Mouse (Mus musculus): ENCODE results near the gene Akirin2.
"Not testable (repeated sequence)": the region's sequence is repeated elsewhere in the genome, so short reads cannot be mapped to it uniquely, and the experiment has no call there.

Gene Akirin2

DNA sequence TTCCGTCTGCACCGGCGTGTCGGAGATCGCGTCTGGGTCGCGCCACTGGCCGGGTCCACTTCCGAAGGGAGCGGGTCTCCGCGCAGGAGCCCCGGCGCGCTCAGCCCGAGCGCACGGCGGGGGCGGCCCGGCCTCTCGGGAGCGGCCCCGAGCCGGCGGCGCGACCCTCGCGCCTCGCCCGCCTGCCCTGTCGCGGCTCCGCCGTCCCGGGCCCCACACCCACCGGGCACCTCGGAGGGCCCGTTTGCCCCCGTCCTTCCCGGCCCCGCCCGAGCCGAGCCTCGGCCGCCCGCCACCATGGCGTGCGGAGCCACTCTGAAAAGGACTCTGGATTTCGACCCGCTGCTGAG, at the start of gene Akirin2:
Gene Akirin2 (plus strand): TSS at position 190 of the 350 bp plus-strand sequence.
- no peak for DNase-seq (ENCODE audit: low spot score)

DNA sequence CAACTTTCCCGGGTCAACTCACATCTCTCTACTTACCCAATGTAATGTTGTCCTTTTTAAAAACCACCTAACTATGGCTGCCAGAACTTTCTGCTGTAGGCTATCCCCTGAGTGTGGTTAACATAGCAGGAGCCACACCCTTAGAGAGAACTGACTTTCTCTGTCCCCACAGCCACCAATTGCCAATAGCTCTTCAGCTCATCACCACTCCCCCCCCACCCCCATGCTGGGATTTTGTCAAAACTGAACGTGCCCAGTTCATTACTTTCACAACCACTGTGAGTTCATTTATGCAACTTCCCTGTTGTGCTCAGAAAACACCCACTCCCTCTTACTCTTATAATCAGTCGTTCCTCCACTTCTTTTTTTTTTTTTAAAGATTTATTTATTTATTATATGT, 40.4 kb upstream of the Akirin2 start:
- DNase-seq (ENCODE audit: low spot score): no peak

DNA sequence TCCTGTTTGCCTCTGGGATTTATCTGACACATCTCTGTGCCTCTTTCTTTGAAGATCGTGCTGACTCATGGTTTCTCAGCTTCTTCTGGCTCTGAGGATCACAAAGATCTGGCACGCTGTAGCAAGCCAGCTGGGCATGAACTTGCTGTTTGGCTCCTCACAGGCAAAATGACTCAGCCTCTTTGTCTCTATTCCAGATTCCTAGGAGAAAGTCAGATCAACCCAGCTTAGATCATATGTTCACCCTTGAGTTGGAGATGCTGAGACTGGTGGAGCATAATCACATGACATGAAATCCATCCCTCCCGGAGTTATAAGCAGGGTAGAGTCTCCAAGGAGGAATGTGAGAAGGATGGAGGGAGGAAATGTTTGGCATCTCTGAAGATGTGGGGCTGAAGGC, 27.9 kb upstream of the Akirin2 start:
- no peak for DNase-seq (ENCODE audit: low spot score)

DNA sequence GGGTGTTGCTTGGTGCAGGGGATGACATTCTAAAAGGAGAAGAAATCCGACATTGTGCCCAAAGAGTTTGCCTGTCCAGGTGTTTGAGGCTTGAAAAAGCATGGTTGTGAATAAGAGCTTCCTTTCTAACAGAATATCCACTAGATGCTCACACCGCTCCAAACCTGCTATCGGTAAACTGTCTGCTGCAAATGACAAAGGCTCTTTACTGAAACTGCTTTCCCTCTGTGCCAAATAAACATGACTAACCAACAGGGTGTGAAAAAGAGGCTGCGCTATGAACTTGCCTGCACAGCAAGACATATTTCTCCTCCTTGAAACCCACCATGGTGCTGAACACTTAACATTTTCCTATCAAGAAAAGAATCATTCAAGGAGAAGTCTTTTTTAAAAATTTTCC, 27.2 kb upstream of the Akirin2 start:
- DNase-seq (ENCODE audit: low spot score): no peak

DNA sequence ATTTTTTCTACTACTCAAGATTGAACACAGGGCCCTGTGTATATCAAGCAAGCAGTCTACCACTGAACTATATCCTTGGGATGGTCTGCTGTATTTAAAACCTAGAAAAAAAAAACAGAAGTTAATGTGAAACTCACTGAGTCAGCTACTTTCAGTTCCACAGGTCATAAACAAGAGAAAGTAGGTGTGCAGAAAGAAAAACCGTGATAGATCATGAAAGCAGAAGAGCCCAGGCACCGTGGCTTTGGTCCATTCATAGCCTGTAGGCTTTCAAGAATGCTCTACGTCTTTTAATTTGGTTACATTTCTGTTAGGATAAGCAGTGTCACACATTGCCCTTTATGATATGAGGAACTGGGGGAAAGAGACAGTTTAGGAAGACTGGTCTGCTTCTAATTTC, 24.0 kb upstream of the Akirin2 start:
- DNase-seq (ENCODE audit: low spot score): no peak

DNA sequence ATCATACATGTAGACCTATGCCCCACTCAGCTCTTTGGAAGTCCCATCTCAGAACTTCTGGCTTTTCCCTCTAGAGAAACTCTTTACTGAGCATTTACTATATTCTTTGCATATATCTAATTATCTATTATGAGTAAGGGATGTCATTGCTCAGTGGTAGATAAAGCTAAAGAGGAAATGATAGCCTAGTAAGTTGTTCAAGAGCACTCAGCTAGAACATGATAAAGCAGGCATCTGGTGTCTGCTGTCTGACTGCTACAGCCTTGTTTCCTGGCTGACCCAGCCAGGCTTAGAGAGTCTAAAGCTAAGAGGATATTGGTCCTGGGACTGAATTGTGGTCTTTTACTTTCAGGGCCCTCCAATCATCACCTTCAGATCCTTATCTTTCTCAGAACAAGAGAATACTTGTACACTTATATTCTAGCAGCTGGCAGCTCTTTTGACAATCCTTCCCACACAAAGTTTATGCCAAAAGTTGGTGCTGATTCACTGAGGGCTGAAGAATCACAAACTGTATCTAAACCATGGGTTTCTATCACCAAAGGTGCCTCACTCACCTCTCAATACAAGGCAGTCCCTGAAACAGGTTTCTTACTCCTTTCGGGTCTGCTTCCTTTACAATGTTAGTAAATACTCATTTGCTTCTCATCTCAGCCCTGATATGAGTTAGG, 22.2 kb upstream of the Akirin2 start:
- DNase-seq (ENCODE audit: low spot score): no peak

DNA sequence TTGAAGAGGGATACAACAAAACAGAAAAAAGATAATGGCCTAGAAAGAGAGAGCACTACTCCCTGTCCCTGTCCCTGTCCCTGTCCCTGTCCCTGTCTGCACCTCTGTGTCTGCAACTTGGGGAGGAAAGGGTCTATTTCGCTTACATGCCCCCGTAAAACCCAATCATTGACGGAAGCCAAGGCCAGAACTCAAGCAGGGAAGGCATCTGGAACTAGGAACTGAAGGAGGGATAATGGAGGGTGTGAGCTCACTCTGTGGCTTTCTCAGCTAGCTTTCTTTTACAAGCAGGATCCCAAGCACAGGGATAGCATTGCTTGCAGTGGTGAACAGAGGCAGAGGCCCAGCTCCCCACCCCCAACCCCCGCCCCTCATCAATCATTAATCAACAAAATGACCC, 21.4 kb upstream of the Akirin2 start:
- DNase-seq (ENCODE audit: low spot score): no peak

DNA sequence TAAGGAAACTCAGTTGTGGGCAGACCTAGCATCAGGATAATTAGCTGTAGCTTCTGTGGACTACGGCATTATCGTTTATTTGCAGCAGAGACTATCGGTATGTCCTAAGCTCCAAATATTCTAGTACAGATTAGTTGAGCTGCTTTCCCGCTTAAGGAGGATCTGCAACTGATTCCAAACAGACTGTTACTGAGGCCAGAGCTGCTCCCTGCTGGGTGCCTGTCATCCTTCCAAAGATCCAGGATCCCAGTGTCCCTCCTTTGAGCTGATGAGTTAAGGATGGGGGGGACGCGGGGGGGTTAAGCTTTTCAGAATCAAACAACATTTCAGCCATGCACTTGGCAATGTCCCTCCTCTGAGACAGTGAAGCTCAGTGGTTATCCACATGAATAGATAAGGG, 20.8 kb upstream of the Akirin2 start:
- no peak for DNase-seq (ENCODE audit: low spot score)

DNA sequence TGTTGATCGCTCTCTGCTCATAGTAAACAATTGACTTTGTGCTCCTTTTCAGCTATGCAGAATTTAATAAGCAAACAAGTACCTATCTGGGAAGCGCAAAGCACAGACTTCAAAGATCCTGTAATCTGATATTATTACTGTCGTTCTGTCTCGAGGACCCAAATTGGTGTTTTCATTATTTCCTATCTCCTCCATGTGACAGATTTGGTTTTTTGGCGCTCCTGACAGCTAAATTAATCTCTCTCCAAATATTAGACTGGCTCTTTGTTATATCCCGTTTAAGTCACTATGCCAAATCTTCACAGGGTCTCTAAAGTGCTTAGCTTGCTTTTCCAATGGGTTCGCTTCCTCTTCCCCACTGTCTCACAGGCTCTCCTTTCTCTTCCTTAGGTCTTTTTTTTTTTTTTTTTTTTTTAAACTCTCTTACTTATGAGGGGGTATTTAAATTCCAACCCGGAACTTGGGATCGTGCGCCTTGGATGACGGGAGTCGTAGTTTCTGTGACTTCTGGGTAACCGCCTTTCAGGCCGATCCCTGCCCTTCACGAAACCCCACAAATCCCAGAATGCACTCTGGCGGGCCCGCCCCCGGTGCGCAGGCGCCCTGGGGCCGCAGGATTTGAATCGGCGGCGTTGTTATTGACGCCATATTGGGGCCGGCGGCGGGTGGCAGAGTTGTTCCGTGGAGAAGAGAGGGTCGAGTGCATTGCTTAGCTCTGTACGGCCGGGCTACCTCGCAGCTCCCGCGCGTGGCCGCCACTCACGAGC, 573 bp upstream of the Akirin2 start:
- peak; percentile 92 for DNase-seq (ENCODE audit: low spot score)

DNA sequence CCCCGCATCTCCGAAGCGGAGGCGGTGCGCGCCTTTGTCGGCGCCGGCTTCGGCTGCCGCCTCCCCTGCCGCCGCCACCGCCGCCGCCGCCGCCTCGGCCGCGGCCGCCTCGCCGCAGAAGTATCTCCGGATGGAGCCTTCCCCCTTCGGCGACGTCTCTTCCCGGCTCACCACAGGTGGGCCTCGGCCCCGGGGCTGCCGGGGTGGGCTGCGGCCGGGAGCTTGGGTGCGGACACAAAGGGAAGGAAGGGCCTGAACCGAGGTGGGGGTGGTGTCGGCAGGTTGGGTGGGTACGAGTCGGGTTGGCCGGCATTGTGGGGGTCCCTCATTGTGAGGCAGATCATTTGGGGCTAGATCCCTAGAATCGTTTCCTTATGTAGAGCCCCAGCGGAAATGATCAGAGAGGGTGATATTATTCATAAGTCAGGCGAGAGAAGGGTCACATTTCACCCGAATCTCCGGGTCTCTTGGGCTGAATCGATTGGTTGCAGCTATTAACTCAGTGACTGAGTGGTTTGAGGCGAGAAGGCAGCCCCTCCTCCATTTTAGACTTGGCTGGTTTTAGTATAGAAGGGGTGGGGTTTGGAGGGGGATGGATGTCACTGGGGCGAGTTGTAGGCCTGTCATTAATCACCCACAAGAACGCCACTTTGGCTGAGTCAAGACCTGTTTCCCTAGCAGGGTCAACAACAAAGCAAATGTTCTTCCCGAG, 517 bp downstream of the Akirin2 start:
- DNase-seq (ENCODE audit: low spot score): peak; percentile 21

DNA sequence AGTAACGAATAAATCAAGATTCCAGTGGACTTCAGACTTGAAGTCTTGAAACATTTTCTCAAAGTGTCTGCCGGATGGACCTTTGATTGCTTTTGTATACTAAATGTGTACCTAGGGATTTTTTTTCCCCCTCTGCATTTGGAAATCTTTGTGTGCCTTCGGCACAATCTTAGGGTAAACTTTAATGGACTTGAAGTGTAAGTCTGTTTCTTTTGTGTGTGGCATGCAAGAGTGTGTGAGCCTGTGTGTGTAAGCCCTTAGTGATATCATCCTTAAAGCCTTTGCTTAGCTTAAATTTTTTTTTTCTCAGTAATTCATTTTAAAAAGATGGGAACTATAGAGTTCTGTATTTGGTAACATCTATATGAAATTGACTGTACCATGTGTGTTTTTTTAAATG, 1.2 kb downstream of the Akirin2 start:
- DNase-seq (ENCODE audit: low spot score): no peak

DNA sequence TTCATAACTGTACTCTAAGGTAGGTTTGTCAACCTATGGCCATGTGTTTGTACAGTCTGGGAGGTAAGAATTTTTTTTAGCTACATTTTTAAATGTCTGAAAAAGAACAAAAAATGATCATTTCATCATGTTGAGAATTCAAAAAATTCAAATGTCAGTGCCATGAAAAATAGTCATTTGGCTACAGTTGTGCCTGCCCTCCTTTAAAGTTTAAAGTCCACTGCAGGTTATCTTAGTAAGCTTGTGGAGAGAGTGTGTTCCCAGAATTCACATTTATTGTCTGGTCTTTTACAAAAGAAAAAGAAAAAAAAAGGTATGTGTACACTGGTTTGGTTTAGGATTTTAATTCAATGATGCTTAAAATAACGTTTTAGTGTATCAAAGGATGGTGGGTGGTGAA, 3.9 kb downstream of the Akirin2 start:
- DNase-seq (ENCODE audit: low spot score): no peak

DNA sequence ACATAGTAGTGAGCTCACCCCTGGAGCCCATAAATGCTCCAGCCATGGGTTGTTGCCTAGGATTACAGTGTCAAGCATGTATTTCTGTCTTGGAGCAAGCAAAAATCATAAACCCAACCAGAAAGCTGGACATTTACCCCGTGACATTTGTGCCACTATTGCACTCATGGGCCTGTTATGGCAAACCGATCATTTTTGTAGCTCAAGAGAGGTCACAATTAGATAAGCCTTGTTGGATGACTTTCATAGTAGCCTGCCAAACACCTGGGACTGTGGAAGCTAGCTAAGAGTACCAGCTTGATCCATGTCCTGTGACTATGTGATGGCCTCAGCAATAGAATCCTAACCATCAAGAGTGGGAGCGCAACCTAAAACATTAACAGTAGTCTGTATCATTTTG, 4.9 kb downstream of the Akirin2 start:
- DNase-seq (ENCODE audit: low spot score): no peak

DNA sequence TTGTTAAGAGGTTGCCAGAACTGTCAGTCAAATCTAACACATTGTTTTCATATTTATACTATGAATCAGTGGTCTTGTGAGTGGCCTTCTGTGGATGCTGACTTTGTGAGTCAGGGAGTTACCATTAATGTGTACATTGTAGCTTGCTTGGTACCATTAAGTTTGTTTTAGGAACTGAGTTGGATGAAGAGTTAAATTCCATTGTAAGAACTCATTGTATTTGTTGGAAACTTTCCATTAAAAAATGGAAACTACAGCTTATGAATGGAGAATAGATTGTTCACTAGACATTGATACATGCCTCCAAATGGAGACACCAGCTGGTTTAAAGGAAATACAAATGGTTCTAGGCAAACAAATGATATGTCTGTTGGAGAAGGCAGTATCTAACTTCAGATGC, 5.4 kb downstream of the Akirin2 start:
- no peak for DNase-seq (ENCODE audit: low spot score)

DNA sequence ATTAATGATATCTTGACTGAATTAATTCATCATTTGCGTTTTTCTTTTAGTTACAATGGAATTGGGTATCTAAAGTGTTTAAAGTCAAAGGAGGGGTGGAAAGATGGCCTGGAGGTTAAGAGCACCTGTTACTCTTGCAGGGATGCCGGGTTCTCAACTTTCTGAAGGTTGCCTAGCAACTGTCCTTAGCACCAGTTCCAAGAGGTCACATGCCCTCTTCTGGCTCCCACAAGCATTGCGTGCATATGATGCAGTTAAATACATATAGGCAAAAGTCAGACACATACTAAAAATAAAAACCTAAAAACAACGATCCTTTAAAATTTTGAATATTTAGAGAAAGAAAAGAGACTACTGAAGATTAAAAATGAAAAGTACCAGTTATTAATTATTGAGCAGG, 10.2 kb downstream of the Akirin2 start:
- no peak for DNase-seq (ENCODE audit: low spot score)

DNA sequence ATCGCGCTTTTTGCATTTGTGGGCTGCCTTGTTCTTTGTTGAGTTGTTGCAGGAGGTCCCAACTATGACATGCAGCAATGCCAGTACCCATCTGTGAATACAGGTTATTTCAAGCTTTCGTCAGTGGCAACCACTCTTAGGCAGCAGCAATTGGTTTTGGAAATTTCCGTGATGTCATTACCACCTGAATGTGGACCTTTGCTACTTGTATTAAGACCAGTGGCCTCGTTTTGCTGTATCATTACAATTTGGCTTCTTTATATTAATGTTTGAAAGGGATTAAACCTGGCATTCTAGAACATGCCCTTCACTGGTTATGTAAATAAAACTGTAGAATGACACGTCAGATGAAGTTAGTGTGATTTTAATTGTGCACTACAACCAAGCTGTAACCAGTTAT, 15.5 kb downstream of the Akirin2 start:
- DNase-seq (ENCODE audit: low spot score): no peak

DNA sequence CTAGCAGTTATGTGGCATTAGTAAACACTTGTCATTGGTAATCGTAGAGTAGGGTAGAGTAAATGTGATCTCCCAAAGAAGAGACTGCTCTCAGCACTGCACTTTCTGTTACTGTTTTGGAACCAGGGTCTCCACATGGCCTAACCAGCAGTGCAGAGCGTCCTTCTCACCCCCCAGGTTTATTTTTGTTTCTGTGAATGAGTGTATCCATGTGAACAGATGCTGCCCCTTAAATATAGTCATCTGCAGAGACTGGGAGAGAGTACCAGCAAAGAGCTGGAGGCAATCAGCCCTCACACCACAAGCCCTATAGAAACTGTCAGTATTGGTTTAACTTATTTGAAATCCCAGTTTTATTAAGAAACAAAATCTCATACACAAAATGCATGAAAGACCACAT, 22.1 kb downstream of the Akirin2 start:
- DNase-seq (ENCODE audit: low spot score): no peak

DNA sequence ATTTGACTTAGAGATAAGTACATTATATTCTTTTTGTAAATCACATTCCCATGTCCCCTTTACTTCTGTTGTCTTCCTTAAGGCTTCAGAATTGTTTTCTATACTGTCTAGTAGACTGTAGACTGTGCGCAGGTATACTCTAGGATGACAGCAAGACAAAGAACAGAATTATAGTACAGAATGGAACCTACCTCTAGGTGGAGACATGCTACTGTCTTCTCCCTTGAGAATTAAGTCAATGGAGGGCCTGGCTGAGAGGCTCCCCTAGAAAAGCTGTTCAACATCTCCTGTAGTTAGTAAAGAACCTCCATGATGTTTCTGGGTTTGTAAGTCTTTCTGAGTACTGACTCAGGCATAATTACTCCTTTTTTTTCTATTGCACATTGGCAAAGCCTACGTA, 26.3 kb downstream of the Akirin2 start:
- DNase-seq (ENCODE audit: low spot score): no peak

DNA sequence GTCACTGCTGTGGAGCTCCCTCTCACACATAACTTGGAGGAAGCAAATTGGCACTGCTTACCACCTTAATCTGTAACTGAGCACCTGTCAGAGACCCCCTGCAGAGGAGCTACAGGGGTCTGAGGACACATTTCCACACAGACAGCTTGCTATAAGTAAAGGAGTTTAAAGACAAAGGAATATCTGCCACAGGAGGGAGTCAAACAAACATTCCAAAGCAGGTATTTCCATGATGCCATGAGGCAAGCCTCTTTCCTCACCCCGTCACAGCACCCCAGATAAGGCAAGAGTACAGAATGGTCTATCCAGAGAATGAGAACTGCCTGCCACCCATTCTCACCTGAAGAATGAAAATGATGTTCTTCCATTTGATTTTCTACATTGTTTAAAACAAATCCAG, 28.5 kb downstream of the Akirin2 start:
- DNase-seq (ENCODE audit: low spot score): no peak

DNA sequence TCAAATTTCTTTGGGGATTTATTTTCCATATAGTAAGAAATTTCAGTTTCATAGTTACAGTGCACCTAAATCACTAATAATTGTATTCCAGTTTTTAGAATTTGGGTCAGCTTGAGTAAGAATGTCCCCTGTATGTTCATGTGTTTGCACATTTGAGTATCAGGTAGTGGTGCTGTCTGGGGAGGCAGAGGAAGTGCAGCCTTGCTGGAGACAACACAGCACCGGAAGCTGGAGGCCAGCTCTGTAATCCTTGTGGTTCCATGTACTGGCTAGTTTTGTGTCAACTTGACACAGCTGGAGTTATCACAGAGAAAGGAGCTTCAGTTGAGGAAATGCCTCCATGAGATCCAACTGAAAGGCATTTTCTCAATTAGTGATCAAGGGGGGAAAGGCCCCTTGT, 30.8 kb downstream of the Akirin2 start:
- not testable (repeated sequence) for DNase-seq (ENCODE audit: low spot score)

DNA sequence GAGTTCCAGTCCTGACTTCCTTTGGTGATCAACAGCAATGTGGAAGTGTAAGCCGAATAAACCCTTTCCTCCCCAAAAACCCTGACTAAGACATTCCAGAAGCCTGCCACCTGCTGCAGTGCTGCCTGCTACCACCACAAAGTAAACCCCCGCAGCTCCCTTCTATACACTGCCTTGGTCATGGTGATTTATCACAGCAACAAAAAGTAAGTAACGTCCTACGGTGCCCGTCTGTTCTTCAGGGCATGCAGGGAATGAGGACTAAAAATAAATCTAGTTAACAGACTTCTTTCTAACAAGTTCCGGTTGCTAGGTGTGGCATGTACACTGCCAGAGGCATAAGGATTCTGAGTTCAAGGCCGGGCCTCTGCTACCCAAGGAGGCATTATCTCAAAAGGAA, 31.3 kb downstream of the Akirin2 start:
- DNase-seq (ENCODE audit: low spot score): no peak

DNA sequence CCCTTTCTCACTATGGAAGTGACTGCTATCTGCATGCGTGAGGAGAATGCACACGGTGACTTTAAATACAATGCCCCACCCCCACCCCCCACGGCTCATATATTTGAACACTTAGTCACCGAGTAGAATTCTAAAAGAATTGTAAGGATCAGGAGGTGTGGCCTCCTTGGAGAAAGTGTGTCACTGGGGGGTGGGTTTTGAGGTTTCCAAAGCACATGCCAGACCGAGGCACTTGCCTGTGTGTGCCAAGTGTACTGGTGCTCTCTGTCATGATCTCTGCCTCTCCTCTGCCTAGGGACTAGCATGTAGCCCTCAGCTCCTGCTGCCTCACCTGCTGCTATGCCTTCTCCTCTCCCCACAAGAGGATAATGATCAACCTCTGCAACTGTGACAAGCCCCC, 31.7 kb downstream of the Akirin2 start:
- no peak for DNase-seq (ENCODE audit: low spot score)

DNA sequence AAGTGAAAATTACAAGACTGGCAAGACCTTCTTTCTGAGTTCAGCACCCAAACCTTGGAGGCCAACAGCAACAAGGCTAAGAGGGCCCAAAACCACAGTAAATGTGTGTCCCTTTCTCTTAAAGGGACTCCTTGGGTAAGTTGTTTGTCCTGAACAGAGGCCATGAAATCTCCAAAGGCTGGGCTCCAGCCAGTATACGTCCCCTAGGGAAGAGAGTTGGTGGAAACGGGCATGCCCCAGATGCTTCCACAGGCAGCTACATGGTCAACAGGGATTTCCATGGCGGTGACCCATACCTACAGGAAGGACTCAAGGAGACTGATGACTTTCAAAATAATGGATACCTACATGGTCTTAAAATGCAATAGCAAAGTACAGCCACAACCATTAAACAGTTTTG, 32.7 kb downstream of the Akirin2 start:
- no peak for DNase-seq (ENCODE audit: low spot score)

Data from ovary, postnatal 14 days (tissue).